Mouse (Mus musculus): ENCODE data around the gene Srbd1. TPM values are rescaled to one million over a fixed set of nuclear protein-coding genes. Genes with fewer than 3 reads are reported as not detected.
A peak's percentile ranks its signal among the peaks of the same experiment; 100 is the strongest.

Gene Srbd1
- polyA plus RNA-seq, 1 experiment from 2014 or later = 22.8 TPM

DNA sequence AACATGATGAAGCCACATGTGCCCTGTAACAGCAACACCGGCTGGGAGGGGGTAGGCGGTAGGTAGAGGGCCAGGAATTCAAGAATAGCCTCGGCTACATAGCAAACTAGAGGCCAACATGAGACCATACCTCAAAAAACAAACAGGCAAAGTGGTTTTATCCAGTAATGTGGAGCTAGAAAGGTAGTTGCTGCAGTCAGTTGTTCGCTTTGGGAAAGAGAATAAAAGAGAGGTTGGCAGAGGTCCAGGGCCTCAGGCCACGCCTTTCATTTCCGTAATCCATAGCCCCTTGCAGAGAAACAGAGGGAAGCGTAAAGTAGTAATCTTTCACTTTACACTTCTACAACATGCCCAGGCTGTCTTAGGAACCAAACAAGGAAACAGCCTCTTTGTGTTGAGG lies 61.8 kb downstream of the Srbd1 start:
- ATAC-seq (ENCODE audit: insufficient number of reproducible peaks, insufficient read depth, low FRiP score, low TSS enrichment, low read depth) = no peak
- Histone ChIP-seq H3K36me3 (0 out of 2 replicates have a peak, but pooled peaks cover 3% of the 10 kb centered on the region), H3K27me3 (no peaks in the 10 kb centered on the region), H3K9me3 (no peaks in the 10 kb centered on the region), H3K27ac (peak overlapping the region; percentile 51; the same call in 1 of the 2 replicates), H3K9ac (no peak overlapping the region), H3K4me1 (peaks cover 5% of the 10 kb centered on the region; the same call in 1 of the 2 replicates), H3K4me2 (no peak overlapping the region), H3K4me3 (no peak overlapping the region)
- WGBS = 59% methylated on average over 7 of the region's 7 CpGs

DNA sequence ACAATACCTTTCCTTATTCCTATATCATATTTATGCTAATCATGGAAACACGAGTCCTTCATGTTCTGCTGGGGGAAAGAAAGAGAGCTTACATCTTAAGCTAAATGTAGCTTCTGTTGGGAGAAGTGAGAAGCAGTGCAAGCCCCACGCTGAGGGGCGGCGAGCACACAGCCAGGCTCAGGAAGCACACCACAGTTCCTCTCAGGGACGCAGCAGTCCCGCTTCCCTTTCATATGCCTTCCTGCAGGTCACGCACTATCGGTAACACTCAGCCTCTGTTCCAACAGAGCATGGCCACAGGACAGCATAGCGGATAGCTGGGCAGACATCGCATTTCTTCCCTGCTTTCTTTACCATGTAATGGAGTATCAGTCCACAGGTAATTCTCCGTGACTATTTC lies 66.9 kb downstream of the Srbd1 start:
- Histone ChIP-seq H3K27me3 (no peaks in the 10 kb centered on the region), H3K27ac (0 out of 2 replicates have a peak overlapping the region, but pooled peaks have one; percentile 11), H3K9me3 (no peaks in the 10 kb centered on the region), H3K36me3 (0 out of 2 replicates have a peak, but pooled peaks cover 3% of the 10 kb centered on the region), H3K4me1 (peaks cover 16% of the 10 kb centered on the region), H3K4me3 (no peak overlapping the region), H3K4me2 (no peak overlapping the region), H3K9ac (0 out of 2 replicates have a peak overlapping the region, but pooled peaks have one; percentile 21)
- no peak for ATAC-seq (ENCODE audit: insufficient number of reproducible peaks, insufficient read depth, low FRiP score, low TSS enrichment, low read depth)
- 52% methylated on average over 11 of the region's 11 CpGs for WGBS

DNA sequence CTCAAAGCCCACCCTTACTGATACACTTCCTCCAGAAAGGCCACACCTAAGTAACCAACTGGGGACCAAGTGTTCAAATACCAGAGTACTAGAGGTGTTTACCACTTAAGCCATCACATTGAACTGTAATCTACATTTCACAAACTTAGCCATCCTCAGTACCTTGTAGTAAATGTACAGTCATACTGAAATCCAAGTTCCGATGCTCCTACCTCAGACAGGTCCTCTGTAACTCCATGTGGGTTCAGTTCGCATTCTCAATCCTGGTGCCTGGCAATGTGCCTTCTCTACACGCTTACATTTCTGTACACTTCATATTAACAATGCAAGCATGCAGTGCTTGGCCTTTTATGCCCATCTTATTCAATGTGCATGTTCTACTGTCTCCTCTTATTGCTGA lies 77.5 kb downstream of the Srbd1 start:
- Histone ChIP-seq H3K27ac (no peak overlapping the region), H3K4me3 (no peak overlapping the region), H3K36me3 (no peaks in the 10 kb centered on the region), H3K4me1 (peaks cover 11% of the 10 kb centered on the region), H3K4me2 (no peak overlapping the region), H3K9ac (no peak overlapping the region), H3K27me3 (no peaks in the 10 kb centered on the region), H3K9me3 (no peaks in the 10 kb centered on the region)
- no peak for ATAC-seq (ENCODE audit: insufficient number of reproducible peaks, insufficient read depth, low FRiP score, low TSS enrichment, low read depth)
- WGBS = 93% methylated on average over 3 of the region's 3 CpGs

- no peak overlapping the region for H3K4me3 ChIP-seq
- no peaks in the 10 kb centered on the region for H3K27me3 ChIP-seq
- H3K9ac ChIP-seq = no peak overlapping the region
- no peak overlapping the region for H3K27ac ChIP-seq
- no peak overlapping the region for H3K4me2 ChIP-seq
- H3K36me3 ChIP-seq = no peaks in the 10 kb centered on the region
- peaks cover 11% of the 10 kb centered on the region for H3K4me1 ChIP-seq
- no peak for ATAC-seq (ENCODE audit: insufficient number of reproducible peaks, insufficient read depth, low FRiP score, low TSS enrichment, low read depth)
- WGBS = 82% methylated on average over 7 of the region's 7 CpGs
- H3K9me3 ChIP-seq = no peaks in the 10 kb centered on the region
These were observed 79.1 kb downstream of the Srbd1 start for GRCm38 (mm10) chr17:86065833-86066232.

- 7% methylated on average over 5 of the region's 5 CpGs for WGBS
- no peak overlapping the region for H3K9ac ChIP-seq
- H3K4me1 ChIP-seq = peaks cover 11% of the 10 kb centered on the region
- H3K36me3 ChIP-seq = no peaks in the 10 kb centered on the region
- no peak for ATAC-seq (ENCODE audit: insufficient number of reproducible peaks, insufficient read depth, low FRiP score, low TSS enrichment, low read depth)
- peaks cover 5% of the 10 kb centered on the region; the same call in 1 of the 2 replicates for H3K9me3 ChIP-seq
- H3K27ac ChIP-seq = no peak overlapping the region
- H3K4me2 ChIP-seq = no peak overlapping the region
- H3K27me3 ChIP-seq = no peaks in the 10 kb centered on the region
- no peak overlapping the region for H3K4me3 ChIP-seq
These were observed 81.5 kb downstream of the Srbd1 start for GRCm38 (mm10) chr17:86063461-86063860.

GRCm38 (mm10) chr17:86060911-86061310 lies 84.1 kb downstream of the Srbd1 start:
- Histone ChIP-seq H3K4me1 (0 out of 2 replicates have a peak, but pooled peaks cover 6% of the 10 kb centered on the region), H3K9ac (no peak overlapping the region), H3K27ac (no peak overlapping the region), H3K36me3 (no peaks in the 10 kb centered on the region), H3K9me3 (peaks cover 9% of the 10 kb centered on the region; the same call in 1 of the 2 replicates), H3K27me3 (no peaks in the 10 kb centered on the region), H3K4me3 (no peak overlapping the region), H3K4me2 (no peak overlapping the region)
- ATAC-seq (ENCODE audit: insufficient number of reproducible peaks, insufficient read depth, low FRiP score, low TSS enrichment, low read depth) = no peak
- WGBS = 87% methylated on average over 5 of the region's 5 CpGs

- WGBS = 79% methylated on average over 13 of the region's 13 CpGs
- Histone ChIP-seq H3K36me3 (no peaks in the 10 kb centered on the region), H3K4me2 (no peak overlapping the region)
These were observed 104.6 kb downstream of the Srbd1 start for GRCm38 (mm10) chr17:86040221-86040984.

GRCm38 (mm10) chr17:86039741-86040140 lies 105.2 kb downstream of the Srbd1 start:
- Histone ChIP-seq H3K9ac (no peak overlapping the region), H3K4me2 (no peak overlapping the region), H3K27me3 (no peaks in the 10 kb centered on the region), H3K36me3 (no peaks in the 10 kb centered on the region), H3K27ac (peak overlapping the region; percentile 71), H3K4me3 (no peak overlapping the region), H3K9me3 (no peaks in the 10 kb centered on the region), H3K4me1 (peaks cover 48% of the 10 kb centered on the region)
- no peak for ATAC-seq (ENCODE audit: insufficient number of reproducible peaks, insufficient read depth, low FRiP score, low TSS enrichment, low read depth)
- 68% methylated on average over 3 of the region's 3 CpGs for WGBS

More at GRCm38 (mm10) chr17:86040221-86040984, 104.6 kb downstream of the Srbd1 start:
- H3K4me3 ChIP-seq = no peak overlapping the region
- no peaks in the 10 kb centered on the region for H3K27me3 ChIP-seq
- H3K4me1 ChIP-seq = peaks cover 44% of the 10 kb centered on the region
- no peaks in the 10 kb centered on the region for H3K9me3 ChIP-seq
- peak overlapping the region; percentile 71 for H3K27ac ChIP-seq
- ATAC-seq (ENCODE audit: insufficient number of reproducible peaks, insufficient read depth, low FRiP score, low TSS enrichment, low read depth) = no peak
- H3K9ac ChIP-seq = no peak overlapping the region

DNA sequence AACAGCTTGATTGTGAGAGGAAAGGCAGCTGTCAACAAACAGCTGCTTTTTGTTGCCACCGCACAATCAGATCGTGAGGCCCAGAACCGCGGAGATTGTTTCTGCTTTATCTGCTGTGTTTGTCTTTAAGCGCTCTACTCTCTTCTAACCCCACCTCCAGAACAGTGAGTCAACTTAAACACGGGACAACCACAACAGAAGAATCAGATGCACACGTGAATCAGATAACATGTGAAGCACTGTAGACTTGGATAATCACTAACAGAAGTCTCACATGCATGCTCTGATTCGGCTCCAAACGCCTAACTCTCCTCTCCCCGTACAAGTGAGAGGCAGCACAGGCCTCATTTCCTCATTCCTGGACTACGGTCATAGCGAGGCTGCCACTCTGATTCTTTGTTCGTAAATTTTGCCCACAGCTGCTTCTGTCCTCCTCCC lies 106.7 kb downstream of the Srbd1 start:
- Histone ChIP-seq H3K27ac (peak overlapping the region; percentile 52), H3K4me3 (no peak overlapping the region), H3K27me3 (no peaks in the 10 kb centered on the region), H3K4me2 (peak overlapping the region; percentile 24), H3K36me3 (no peaks in the 10 kb centered on the region), H3K9me3 (no peaks in the 10 kb centered on the region), H3K9ac (no peak overlapping the region; the same call in 1 of the 2 replicates), H3K4me1 (peaks cover 55% of the 10 kb centered on the region)
- 10% methylated on average over 13 of the region's 13 CpGs for WGBS
- ATAC-seq (ENCODE audit: insufficient number of reproducible peaks, insufficient read depth, low FRiP score, low TSS enrichment, low read depth) = no peak; the same call in 1 of the 2 replicates

- 84% methylated on average over 3 of the region's 3 CpGs for WGBS
- Histone ChIP-seq H3K4me1 (peaks cover 72% of the 10 kb centered on the region), H3K36me3 (no peaks in the 10 kb centered on the region), H3K4me2 (no peak overlapping the region), H3K27me3 (no peaks in the 10 kb centered on the region), H3K9me3 (no peaks in the 10 kb centered on the region), H3K9ac (no peak overlapping the region), H3K27ac (peak overlapping the region; percentile 83), H3K4me3 (no peak overlapping the region)
- no peak for ATAC-seq (ENCODE audit: insufficient number of reproducible peaks, insufficient read depth, low FRiP score, low TSS enrichment, low read depth)
These were observed 109.4 kb downstream of the Srbd1 start for GRCm38 (mm10) chr17:86035576-86035975.

GRCm38 (mm10) chr17:86035146-86035545 lies 109.8 kb downstream of the Srbd1 start:
- Histone ChIP-seq H3K4me2 (0 out of 2 replicates have a peak overlapping the region, but pooled peaks have one; percentile 5), H3K4me1 (peaks cover 68% of the 10 kb centered on the region)
- 59% methylated on average over 12 of the region's 12 CpGs for WGBS

GRCm38 (mm10) chr17:86034641-86035040 lies 110.3 kb downstream of the Srbd1 start:
- Histone ChIP-seq H3K9ac (no peak overlapping the region), H3K27me3 (no peaks in the 10 kb centered on the region), H3K4me3 (no peak overlapping the region), H3K4me1 (peaks cover 63% of the 10 kb centered on the region), H3K36me3 (no peaks in the 10 kb centered on the region), H3K9me3 (no peaks in the 10 kb centered on the region), H3K4me2 (peak overlapping the region; percentile 9; the same call in 1 of the 2 replicates), H3K27ac (peak overlapping the region; percentile 83)
- 57% methylated on average over 6 of the region's 6 CpGs for WGBS
- ATAC-seq (ENCODE audit: insufficient number of reproducible peaks, insufficient read depth, low FRiP score, low TSS enrichment, low read depth) = no peak

More at GRCm38 (mm10) chr17:86035146-86035545, 109.8 kb downstream of the Srbd1 start:
- no peaks in the 10 kb centered on the region for H3K36me3 ChIP-seq
- no peak for ATAC-seq (ENCODE audit: insufficient number of reproducible peaks, insufficient read depth, low FRiP score, low TSS enrichment, low read depth)
- no peak overlapping the region for H3K9ac ChIP-seq
- H3K27me3 ChIP-seq = no peaks in the 10 kb centered on the region
- H3K9me3 ChIP-seq = no peaks in the 10 kb centered on the region
- H3K27ac ChIP-seq = peak overlapping the region; percentile 83
- H3K4me3 ChIP-seq = no peak overlapping the region

Measured in embryonic facial prominence, embryonic 13.5 days (tissue).